Mouse (Mus musculus): ENCODE data around the gene Kifc5b.
"Not testable (repeated sequence)": the region's sequence is repeated elsewhere in the genome, so short reads cannot be mapped to it uniquely, and the experiment has no call there.

Gene Kifc5b

DNA sequence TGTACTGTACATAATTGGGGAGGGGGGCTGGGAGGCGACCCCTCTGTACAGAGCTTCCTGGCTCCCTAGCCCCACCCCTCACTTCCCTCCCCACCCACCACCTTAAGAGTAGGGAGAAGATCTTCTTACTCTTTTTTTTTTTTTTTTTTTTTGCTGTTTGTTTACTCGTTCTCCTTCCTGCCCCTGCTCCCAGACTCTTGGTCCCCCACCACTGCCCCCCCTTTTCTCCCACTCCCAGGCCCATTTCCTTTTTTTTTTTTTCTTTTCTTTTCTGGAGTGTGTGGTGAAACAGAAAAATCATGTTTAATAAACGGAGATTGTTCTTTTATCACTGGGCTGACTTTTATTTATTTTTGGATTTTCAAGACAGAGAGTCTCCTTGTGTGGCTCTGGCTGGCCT is 55.2 kb downstream of the Kifc5b start:
- DNase-seq = no peak

DNA sequence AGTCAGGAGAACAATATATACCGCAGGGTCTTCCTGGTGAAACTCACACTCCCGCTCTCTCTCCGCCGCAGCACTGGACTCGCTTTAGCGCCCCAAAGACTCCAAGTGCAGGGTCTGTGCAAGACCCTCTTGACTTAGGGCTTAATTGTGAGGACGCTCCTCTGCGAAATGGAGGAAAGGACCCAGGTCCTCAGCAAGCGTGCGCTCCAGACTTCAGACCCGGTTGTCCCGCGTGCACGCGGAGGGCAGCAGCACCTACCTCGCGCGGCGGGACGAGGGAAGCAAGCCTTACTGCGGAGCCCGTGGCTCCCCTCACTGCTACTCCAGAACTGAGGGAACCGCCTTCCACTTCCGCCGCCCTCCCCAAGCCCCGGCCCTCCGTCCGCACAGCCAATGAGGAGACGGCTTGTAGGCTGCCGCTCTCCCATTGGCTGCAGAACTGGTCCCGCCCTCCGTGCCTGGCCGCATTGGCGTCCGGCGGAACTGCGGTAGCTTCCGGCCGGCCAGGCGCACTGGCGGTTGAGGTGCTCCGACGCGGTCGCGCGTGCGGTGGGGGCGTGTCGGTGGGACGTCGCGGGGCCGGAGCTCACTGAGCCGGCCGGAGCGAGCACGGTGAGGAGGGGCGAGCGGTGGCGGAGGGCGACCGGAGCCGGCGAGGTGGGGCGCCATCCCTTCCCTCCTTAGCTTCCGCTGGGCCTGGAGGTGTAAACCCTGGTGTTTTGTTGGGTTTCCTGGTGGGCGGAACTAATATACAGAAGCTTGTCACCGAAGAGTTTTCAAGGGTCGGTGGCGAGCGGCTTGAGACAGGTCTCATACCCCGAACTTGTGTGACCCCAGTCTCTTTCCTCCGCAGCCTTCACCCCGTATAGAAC is 56.0 kb downstream of the Kifc5b start, which contains the start of gene Zbtb9:
TSS of gene Zbtb9 (plus strand) at position 465 of the 872 bp plus-strand sequence.
- DNase-seq = peak; percentile 95

DNA sequence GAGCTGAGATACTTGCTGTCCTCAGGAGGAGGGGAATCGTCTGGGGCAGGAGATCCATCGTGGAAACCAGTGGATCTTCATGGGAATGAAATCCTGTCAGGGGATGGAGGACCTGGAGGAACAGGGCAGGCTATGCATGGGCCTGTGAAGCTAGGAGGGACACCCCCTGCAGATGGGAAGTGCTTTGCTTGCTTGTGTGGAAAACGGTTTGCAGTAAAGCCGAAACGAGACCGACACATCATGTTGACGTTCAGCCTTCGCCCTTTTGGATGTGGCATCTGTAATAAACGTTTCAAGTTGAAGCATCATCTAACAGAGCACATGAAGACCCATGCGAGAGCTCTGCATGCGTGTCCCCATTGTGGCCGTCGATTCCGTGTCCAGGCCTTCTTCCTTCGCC is 57.7 kb downstream of the Kifc5b start:
- no peak for DNase-seq

DNA sequence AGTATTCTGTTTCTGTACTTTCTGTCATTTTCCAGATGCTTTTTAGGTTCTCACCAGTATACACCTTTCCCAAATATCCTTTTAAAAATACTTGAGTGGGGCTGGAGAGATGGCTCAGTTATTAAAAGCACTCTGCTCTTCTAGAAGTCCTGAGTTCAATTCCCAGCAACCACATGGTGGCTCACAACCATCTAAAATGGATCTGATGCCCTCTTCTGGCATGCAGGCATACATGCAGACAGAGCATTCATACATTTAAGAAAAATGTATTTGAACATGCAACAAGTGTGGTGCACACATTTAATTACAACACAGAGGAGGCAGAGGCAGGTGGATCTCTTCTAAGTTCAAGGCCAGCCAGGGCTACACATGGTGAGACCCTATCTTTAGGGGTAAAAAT is 58.5 kb downstream of the Kifc5b start:
- no peak for DNase-seq

DNA sequence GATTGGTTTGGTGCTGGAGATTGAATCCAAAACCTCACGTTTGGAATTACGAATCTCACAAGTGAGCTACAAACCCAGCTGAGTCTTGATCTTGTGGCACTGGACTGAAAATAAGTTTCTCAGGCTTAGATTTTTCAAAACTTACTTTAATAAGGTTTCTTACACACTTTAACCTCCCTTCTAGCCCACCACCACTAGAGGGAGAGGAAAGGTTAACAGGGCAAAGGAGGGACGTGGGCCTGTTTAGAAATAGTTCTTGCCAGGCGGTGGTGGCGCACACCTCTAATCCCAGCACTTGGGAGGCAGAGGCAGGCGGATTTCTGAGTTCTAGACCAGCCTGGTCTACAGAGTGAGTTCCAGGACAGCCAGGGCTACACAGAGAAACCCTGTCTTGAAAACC is 60.5 kb downstream of the Kifc5b start:
- DNase-seq = not testable (repeated sequence)

- peak; percentile 83 to 88 for DNase-seq
These were observed 62.5 kb downstream of the Kifc5b start for GRCm38 (mm10) chr17:26979426-26979825.

- DNase-seq = no peak
These were observed 64.2 kb downstream of the Kifc5b start for GRCm38 (mm10) chr17:26981050-26981449.

Data from B cell, adult 2 months (primary cell).